Mouse (Mus musculus): ENCODE measurements at regions not wholly inside any gene's neighbourhood (a gene's known extent, or its start where the extent isn't known, plus 50 kb on each side); places are given as distances from the start of the nearest gene placed in this dataset.

DNA sequence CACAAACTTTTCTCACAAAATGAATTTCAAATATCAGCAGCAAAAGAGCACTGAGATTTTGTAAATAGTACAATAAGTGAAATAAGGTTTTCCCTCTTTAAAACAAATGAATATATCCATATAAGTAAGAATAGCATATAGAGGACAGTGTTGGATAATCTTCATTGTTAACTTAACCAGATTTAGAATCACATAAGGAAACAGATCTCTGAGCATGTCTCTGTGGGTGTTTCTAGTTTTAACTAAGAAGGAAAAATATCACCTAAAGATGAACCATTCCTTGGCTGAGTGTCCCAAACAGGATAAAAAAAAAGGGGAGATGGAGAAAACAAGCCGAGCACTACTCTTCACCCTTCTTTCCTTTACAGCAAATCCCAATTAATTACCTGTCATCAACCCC is 690.4 kb upstream of the Msl3l2 start:
- DNase-seq (ENCODE audit: low read depth) = no peak

DNA sequence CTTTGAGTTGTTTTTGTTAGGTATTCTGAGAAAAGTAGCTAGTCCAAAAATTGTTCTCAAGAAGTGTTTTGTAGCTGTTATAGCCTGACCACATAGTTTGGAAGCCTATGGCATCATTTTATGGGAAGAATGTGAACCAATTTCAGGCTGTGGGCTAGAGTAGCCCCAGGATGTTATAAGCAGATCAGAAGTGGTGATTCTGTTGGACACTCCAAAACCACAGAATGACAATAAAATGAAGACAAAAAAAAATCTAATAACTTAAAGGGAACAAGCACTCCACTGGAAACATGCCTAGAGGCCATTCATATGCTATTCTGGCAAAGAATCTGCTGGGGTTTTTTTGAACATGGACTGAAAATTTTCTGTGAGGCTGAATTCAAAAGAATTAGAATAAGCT is 689.9 kb upstream of the Msl3l2 start:
- DNase-seq (ENCODE audit: low read depth) = peak; percentile 81

DNA sequence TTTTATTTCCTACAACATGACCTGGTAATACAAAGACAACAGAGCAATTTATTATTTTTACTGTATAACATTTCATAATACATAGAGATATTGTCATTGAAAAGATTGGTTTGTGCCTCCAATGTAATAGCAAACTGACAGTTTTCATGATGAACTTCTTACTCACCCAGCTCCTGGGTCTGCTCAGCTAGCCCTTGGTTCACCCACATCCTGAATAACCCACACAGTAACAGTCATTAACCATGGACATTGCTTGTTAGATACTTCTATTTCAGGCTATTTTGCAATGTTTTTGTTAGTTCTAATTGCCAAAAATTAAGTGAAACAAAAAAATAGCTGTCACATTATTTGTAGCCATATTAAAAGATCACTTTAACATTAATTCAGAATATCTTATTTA is 684.3 kb upstream of the Msl3l2 start:
- no peak for DNase-seq (ENCODE audit: low read depth)

DNA sequence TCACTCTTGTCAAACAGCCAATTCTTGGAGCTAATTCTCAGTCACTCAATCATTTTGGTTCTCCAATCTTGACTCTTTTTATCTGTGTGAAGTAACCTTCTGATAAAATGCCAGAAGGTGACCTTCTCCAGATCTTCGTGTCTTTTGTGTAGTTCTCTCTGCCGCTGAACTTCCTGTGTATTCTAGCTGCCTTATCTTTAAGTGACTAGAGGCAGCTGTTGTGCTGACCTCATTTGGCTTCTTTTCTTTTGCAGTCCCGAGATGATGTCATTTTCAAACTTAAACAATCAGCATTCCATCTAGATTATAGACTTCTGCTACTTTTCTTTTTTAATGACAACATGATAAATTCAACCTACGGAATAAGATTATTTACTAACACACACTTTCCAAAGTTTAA is 681.8 kb upstream of the Msl3l2 start:
- DNase-seq (ENCODE audit: low read depth) = no peak

All from fibroblast of lung, adult 2 months (primary cell).